Mouse (Mus musculus) cortical plate, adult 2 months (tissue): ENCODE measurements around the gene Srgn.

Experiments used
- CTCF ChIP-seq: fragments of 200-500 bp; IDR thresholded peaks from 2 replicates; pipeline ENCODE4 v1.5.1; 2011; ENCODE audit warnings: mild to moderate bottlenecking, control low read depth, low read length; ENCODE audit not compliant: insufficient read depth; ENCODE audit errors: extremely low read depth
- POLR2A ChIP-seq: fragments of 200-500 bp; IDR thresholded peaks from 2 replicates; pipeline ENCODE4 v1.6.1; 2011; ENCODE audit warnings: mild to moderate bottlenecking, low read length, control low read depth; ENCODE audit not compliant: insufficient read depth; ENCODE audit errors: extremely low read depth

DNA sequence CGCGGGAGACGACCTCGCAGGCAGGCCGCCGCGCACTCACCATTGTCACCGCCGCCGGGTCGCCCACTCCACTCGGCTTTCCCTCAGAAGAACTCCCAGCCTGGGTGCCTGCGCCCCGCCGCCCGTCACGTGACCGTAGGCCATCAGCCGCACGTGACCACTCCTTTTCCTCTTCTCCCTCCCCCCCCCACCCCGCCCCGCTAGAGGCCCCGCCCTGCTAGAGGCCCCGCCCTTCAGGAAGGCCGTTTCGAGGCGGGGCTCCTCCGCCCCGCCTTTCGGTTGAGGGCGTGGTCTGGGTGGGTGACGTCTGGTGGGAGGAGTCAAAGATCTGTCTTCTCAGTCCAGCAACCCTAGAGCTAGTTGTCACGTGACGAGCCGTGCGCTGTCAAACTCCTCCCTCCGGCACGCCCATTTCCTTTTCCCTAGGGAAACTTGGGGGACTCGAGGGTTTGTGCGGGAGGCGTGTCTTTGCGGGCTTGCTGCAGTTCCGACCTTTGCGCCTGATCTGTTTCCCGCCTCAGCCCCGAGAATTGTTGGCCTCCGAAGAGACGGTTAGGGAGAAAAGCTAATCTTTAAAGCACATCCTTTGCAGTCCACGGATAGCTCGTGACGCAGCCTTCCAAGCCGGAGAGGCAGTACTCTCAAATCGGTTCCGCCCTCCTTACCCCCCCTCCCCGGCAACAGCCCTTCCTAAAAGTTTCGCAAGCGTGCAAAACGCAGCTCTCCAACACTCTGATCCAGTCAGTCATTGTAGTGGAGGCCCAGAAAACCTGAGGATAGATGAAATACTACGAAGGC, 40.4 kb downstream of the Srgn start, which contains the start of gene Vps26a:
- no peak for TF ChIP-seq CTCF
- TF ChIP-seq POLR2A = peak; percentile 77; the same call in 1 of the 2 replicates
